Mouse (Mus musculus): ENCODE measurements around the gene Ece2. TPM values are rescaled to one million over a fixed set of nuclear protein-coding genes. Genes with fewer than 3 reads are reported as not detected.

Ece2 gene
- total and polyA plus RNA-seq, 2 experiments from 2014 or later = 8.7 to 22.4 TPM

GRCm38 (mm10) chr16:20692241-20692965 is 62.8 kb downstream of the Ece2 start:
- TF ChIP-seq CTCF (IDR thresholded peaks at IDR 0.05; ENCODE audit: low read depth) = no peak
- Histone ChIP-seq H3K36me3 (ENCODE audit: insufficient read depth) (peaks cover 39% of the 10 kb centered on the region), H3K27me3 (ENCODE audit: insufficient read depth, low read length) (no peaks in the 10 kb centered on the region), H3K9ac (peak overlapping the region; percentile 92), H3K9me3 (ENCODE audit: low read length) (no peaks in the 10 kb centered on the region), H3K4me1 (ENCODE audit: insufficient read depth) (peaks cover 7% of the 10 kb centered on the region; the same call in 1 of the 2 replicates), H3K27ac (ENCODE audit: low read depth, low read length) (peak overlapping the region; percentile 98), H3K4me3 (ENCODE audit: low read depth, low read length) (no peak overlapping the region), H3K4me2 (ENCODE audit: low read depth) (peak overlapping the region; percentile 77)
- no peak for ATAC-seq
- DNase-seq = no peak
- WGBS = 46% methylated on average over 16 of the region's 16 CpGs

DNA sequence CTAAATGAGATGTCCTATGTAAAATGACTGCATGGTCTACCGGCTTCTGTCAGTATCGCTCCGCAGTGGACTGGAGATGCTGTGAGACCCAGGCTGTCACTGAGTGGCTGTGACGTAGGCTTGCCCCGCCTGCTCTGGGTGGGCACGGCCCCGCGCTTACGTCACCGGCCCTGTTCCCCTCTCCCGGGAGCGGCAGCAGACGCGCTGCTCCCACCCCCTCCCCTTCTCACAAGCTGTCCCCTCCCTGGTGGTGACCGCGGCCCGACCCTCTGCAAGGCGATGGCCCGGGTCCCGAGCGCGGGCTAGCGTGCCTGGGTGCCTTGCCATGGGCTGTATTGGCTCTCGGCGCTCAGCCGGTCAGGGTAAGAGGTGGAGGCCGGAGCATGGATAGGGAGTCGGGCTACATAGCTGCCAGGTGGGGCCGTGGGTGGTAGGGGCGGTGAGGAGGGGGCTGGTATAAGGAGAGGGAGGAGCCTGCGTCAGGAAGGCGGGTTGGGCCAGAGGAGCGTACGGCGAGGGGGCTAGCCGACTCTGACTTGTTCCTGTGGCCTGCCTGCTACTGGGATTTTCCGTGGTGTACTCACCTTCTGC is 63.6 kb downstream of the Ece2 start, which contains the start of gene Fam131a:
Gene Fam131a (plus strand): TSS at position 131 of the 591 bp plus-strand sequence.
- peak within 1 kb of the TSS; percentile 92 for H3K9ac ChIP-seq
- peak; percentile 92 for ATAC-seq
- 3% methylated on average over 36 of the region's 37 CpGs for WGBS

GRCm38 (mm10) chr16:20694781-20695180 is 65.2 kb downstream of the Ece2 start:
- TF ChIP-seq CTCF (IDR thresholded peaks at IDR 0.05; ENCODE audit: low read depth) = no peak
- Histone ChIP-seq H3K9me3 (ENCODE audit: low read length) (no peaks in the 10 kb centered on the region), H3K9ac (no peak overlapping the region), H3K36me3 (ENCODE audit: insufficient read depth) (peaks cover 29% of the 10 kb centered on the region), H3K27ac (ENCODE audit: low read depth, low read length) (peak overlapping the region; percentile 79), H3K4me2 (ENCODE audit: low read depth) (peak overlapping the region; percentile 69), H3K4me1 (ENCODE audit: insufficient read depth) (peaks cover 7% of the 10 kb centered on the region; the same call in 1 of the 2 replicates), H3K4me3 (ENCODE audit: low read depth, low read length) (peak overlapping the region; percentile 47; the same call in 1 of the 2 replicates), H3K27me3 (ENCODE audit: insufficient read depth, low read length) (no peaks in the 10 kb centered on the region)
- whole genome bisulfite sequencing = 52% methylated on average over 8 of the region's 8 CpGs
- ATAC-seq (peak; percentile 8; the same call in 1 of the 2 replicates), DNase-seq (peak; percentile 80)

More for the DNA sequence above, 63.6 kb downstream of the Ece2 start, which contains the start of gene Fam131a:
- Histone ChIP-seq H3K4me2 (ENCODE audit: low read depth) (peak within 1 kb of the TSS; percentile 77), H3K4me3 (ENCODE audit: low read depth, low read length) (peak within 1 kb of the TSS; percentile 72), H3K9me3 (ENCODE audit: low read length) (no peaks in the 10 kb centered on the region), H3K4me1 (ENCODE audit: insufficient read depth) (peaks cover 7% of the 10 kb centered on the region; the same call in 1 of the 2 replicates), H3K36me3 (ENCODE audit: insufficient read depth) (peaks cover 32% of the 10 kb centered on the region), H3K27ac (ENCODE audit: low read depth, low read length) (peak within 1 kb of the TSS; percentile 98), H3K27me3 (ENCODE audit: insufficient read depth, low read length) (no peaks in the 10 kb centered on the region)
- DNase-seq = peak; percentile 95
- TF ChIP-seq CTCF (IDR thresholded peaks at IDR 0.05; ENCODE audit: low read depth) = 0 out of 2 replicates have a peak, but pooled peaks have one; percentile 9

DNA sequence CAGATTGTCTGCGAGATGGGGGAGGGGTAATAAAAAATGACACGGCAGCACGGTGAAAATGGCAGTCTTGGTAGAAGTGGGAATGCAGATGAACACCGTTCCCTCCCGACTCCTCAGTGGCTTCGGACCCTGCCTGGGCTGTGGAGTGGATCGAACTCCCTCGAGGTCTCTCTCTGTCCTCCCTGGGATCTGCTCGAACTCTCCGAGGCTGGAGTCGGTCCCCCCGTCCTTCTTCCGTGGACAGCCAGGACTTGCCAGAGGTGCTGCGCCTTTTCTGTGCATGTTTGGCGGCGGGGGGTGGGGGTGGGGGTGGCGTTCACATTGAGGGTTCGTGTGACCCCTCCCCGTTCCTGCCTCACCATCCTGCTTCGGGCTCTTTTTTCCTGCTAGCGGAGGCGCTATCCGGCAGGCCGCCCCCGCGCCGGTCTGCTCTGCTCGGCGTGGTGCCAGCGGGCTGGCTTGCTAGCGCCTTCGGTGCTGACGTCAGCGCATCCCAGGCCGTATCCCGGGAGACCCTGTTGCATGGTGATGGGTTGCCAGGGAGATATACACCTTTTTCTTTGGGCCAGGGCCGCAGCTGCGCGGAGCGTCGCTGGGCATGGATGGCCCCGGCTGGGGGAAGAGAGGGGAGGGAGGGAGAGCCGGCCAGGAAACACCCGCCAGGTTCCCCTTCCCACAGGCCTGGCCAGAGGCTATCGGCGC is 66.1 kb downstream of the Ece2 start:
- DNase-seq = peak; percentile 96
- ATAC-seq = peak; percentile 82
- WGBS = 1% methylated on average over 46 of the region's 46 CpGs

More for the DNA sequence above, 66.1 kb downstream of the Ece2 start:
- H3K4me3 ChIP-seq (ENCODE audit: low read depth, low read length) = peak overlapping the region; percentile 47
- H3K27me3 ChIP-seq (ENCODE audit: insufficient read depth, low read length) = no peaks in the 10 kb centered on the region
- peak overlapping the region; percentile 69 for H3K4me2 ChIP-seq (ENCODE audit: low read depth)
- peaks cover 24% of the 10 kb centered on the region for H3K36me3 ChIP-seq (ENCODE audit: insufficient read depth)
- peak overlapping the region; percentile 60 for H3K9ac ChIP-seq
- TF ChIP-seq CTCF (IDR thresholded peaks at IDR 0.05; ENCODE audit: low read depth) = no peak
- H3K9me3 ChIP-seq (ENCODE audit: low read length) = no peaks in the 10 kb centered on the region
- peaks cover 7% of the 10 kb centered on the region; the same call in 1 of the 2 replicates for H3K4me1 ChIP-seq (ENCODE audit: insufficient read depth)
- H3K27ac ChIP-seq (ENCODE audit: low read depth, low read length) = peak overlapping the region; percentile 79

MicroRNAs encoded within 50 kb of the gene (microRNA counts, 519-probe panel; counts per million panel counts)
- 3,153 counts per million, percentile 27 among the panel's probes with 10 or more counts for microRNA mmu-miR-1224

Small RNA genes within 50 kb of the gene (microRNA-seq; reads per million reads assigned to microRNA genes)
- 45.0 to 50.2 reads per million in 2 experiments for gene Mir1224

Other genes with a start within 250 kb of the Ece2 start
- 74.3 and 79.8 TPM in 2 replicates for gene Abcc5, start 203.4 kb upstream of the Ece2 start, total RNA-seq (2014; rRNA removed)
- gene Abcc5, start 203.4 kb upstream of the Ece2 start, polyA plus RNA-seq (2015; fragmentation: Nextera tagmentation; extraction: Ambion mirVana) = 58.7 and 71.6 TPM in 2 replicates
- gene Eif2b5, start 131.0 kb upstream of the Ece2 start, total RNA-seq (2014; rRNA removed) = 91.3 and 102 TPM in 2 replicates
- gene Eif2b5, start 131.0 kb upstream of the Ece2 start, polyA plus RNA-seq (2015; fragmentation: Nextera tagmentation; extraction: Ambion mirVana) = 70.8 and 77.6 TPM in 2 replicates
- 21.1 and 28.6 TPM in 2 replicates for gene Dvl3, start 112.8 kb upstream of the Ece2 start, total RNA-seq (2014; rRNA removed)
- gene Dvl3, start 112.8 kb upstream of the Ece2 start, polyA plus RNA-seq (2015; fragmentation: Nextera tagmentation; extraction: Ambion mirVana) = 23.9 and 25.8 TPM in 2 replicates
- gene Ap2m1, start 94.3 kb upstream of the Ece2 start, total RNA-seq (2014; rRNA removed) = 958 and 994 TPM in 2 replicates
- 1,434 and 1,486 TPM in 2 replicates for gene Ap2m1, start 94.3 kb upstream of the Ece2 start, polyA plus RNA-seq (2015; fragmentation: Nextera tagmentation; extraction: Ambion mirVana)
- 71.7 and 72.7 TPM in 2 replicates for gene Abcf3, start 81.3 kb upstream of the Ece2 start, total RNA-seq (2014; rRNA removed)
- gene Abcf3, start 81.3 kb upstream of the Ece2 start, polyA plus RNA-seq (2015; fragmentation: Nextera tagmentation; extraction: Ambion mirVana) = 58.0 and 60.3 TPM in 2 replicates
- gene Vwa5b2, start 40.4 kb upstream of the Ece2 start, total RNA-seq (2014; rRNA removed) = 20.3 and 20.9 TPM in 2 replicates
- gene Vwa5b2, start 40.4 kb upstream of the Ece2 start, polyA plus RNA-seq (2015; fragmentation: Nextera tagmentation; extraction: Ambion mirVana) = 5.9 and 8.7 TPM in 2 replicates
- 3.7 and 6.5 TPM in 2 replicates for gene Eef1akmt4, start 18.2 kb upstream of the Ece2 start, total RNA-seq (2014; rRNA removed)
- gene Eef1akmt4, start 18.2 kb upstream of the Ece2 start, polyA plus RNA-seq (2015; fragmentation: Nextera tagmentation; extraction: Ambion mirVana) = 6.0 and 6.2 TPM in 2 replicates
- not detected in 2 replicates for gene Gm49333, start 18.2 kb upstream of the Ece2 start, total RNA-seq (2014; rRNA removed)
- gene Gm49333, start 18.2 kb upstream of the Ece2 start, polyA plus RNA-seq (2015; fragmentation: Nextera tagmentation; extraction: Ambion mirVana) = not detected in 2 replicates
- gene Alg3, start 18.1 kb upstream of the Ece2 start, total RNA-seq (2014; rRNA removed) = 11.1 and 19.0 TPM in 2 replicates
- 29.2 and 30.3 TPM in 2 replicates for gene Alg3, start 18.1 kb upstream of the Ece2 start, polyA plus RNA-seq (2015; fragmentation: Nextera tagmentation; extraction: Ambion mirVana)
- 44.1 and 51.0 TPM in 2 replicates for gene Camk2n2, start 8.5 kb upstream of the Ece2 start, total RNA-seq (2014; rRNA removed)
- gene Camk2n2, start 8.5 kb upstream of the Ece2 start, polyA plus RNA-seq (2015; fragmentation: Nextera tagmentation; extraction: Ambion mirVana) = 45.3 and 57.0 TPM in 2 replicates
- 237 and 242 TPM in 2 replicates for gene Psmd2, start 21.8 kb downstream of the Ece2 start, total RNA-seq (2014; rRNA removed)
- 287 and 331 TPM in 2 replicates for gene Psmd2, start 21.8 kb downstream of the Ece2 start, polyA plus RNA-seq (2015; fragmentation: Nextera tagmentation; extraction: Ambion mirVana)
- gene Eif4g1, start 38.5 kb downstream of the Ece2 start, total RNA-seq (2014; rRNA removed) = 223 and 282 TPM in 2 replicates
- 89.8 and 111 TPM in 2 replicates for gene Eif4g1, start 38.5 kb downstream of the Ece2 start, polyA plus RNA-seq (2015; fragmentation: Nextera tagmentation; extraction: Ambion mirVana)
- 169 and 200 TPM in 2 replicates for gene Fam131a, start 63.4 kb downstream of the Ece2 start, total RNA-seq (2014; rRNA removed)
- gene Fam131a, start 63.4 kb downstream of the Ece2 start, polyA plus RNA-seq (2015; fragmentation: Nextera tagmentation; extraction: Ambion mirVana) = 81.6 and 89.9 TPM in 2 replicates
- gene Polr2h, start 87.8 kb downstream of the Ece2 start, total RNA-seq (2014; rRNA removed) = 43.7 and 55.3 TPM in 2 replicates
- 87.4 and 103 TPM in 2 replicates for gene Polr2h, start 87.8 kb downstream of the Ece2 start, polyA plus RNA-seq (2015; fragmentation: Nextera tagmentation; extraction: Ambion mirVana)
- gene Clcn2, start 87.9 kb downstream of the Ece2 start, total RNA-seq (2014; rRNA removed) = 41.9 and 47.9 TPM in 2 replicates
- gene Clcn2, start 87.9 kb downstream of the Ece2 start, polyA plus RNA-seq (2015; fragmentation: Nextera tagmentation; extraction: Ambion mirVana) = 10.7 and 14.1 TPM in 2 replicates
- 15.8 and 15.9 TPM in 2 replicates for gene Chrd, start 103.3 kb downstream of the Ece2 start, total RNA-seq (2014; rRNA removed)
- 3.4 and 3.6 TPM in 2 replicates for gene Chrd, start 103.3 kb downstream of the Ece2 start, polyA plus RNA-seq (2015; fragmentation: Nextera tagmentation; extraction: Ambion mirVana)
- 0.69 and 1.0 TPM in 2 replicates for gene Thpo, start 104.7 kb downstream of the Ece2 start, total RNA-seq (2014; rRNA removed)
- gene Thpo, start 104.7 kb downstream of the Ece2 start, polyA plus RNA-seq (2015; fragmentation: Nextera tagmentation; extraction: Ambion mirVana) = 0.51 and 0.52 TPM in 2 replicates

All from forebrain, postnatal 0 days (tissue).